Mouse (Mus musculus) embryonic fibroblast, embryonic 13.5 days (primary cell): Measurements from ENCODE around the gene Helb.

Experiments used
- CTCF ChIP-seq: IDR thresholded peaks from 2 replicates; pipeline ENCODE4 v1.5.1; 2011; ENCODE audit warnings: mild to moderate bottlenecking, control low read depth, low read length, moderate library complexity, borderline replicate concordance; ENCODE audit not compliant: insufficient read depth
- POLR2A ChIP-seq: IDR thresholded peaks from 2 replicates; pipeline ENCODE4 v1.6.1; 2011; ENCODE audit warnings: low read depth, mild to moderate bottlenecking, control low read depth, low read length, moderate library complexity

DNA sequence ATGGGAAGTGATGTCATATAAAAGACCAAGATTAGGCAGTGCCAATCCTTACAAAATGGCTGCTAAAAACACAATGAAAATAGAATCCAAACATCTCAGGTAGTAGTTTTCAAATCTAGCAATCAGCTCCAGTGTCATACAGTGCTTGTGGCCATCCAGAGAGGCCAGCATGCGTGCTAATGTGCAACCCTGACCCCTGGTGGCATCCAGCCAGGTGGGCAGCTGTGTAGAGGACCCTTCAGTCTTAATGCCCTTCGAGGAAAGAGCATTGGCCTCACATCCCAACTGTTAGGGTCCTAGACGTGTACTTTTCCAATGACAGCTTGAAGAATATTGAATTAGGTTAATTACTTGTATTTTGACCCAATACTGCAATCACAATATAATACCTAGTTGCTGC lies 34.9 kb downstream of the Helb start:
- TF ChIP-seq CTCF, result no peak
- no peak for TF ChIP-seq POLR2A
